Mouse (Mus musculus): ENCODE results near the gene Arhgap45. TPM values are rescaled to one million over a fixed set of nuclear protein-coding genes. Genes with fewer than 3 reads are reported as not detected.

Arhgap45 gene
- polyA plus RNA-seq, 1 experiment from 2014 or later = 4.7 TPM

- H3K27me3 ChIP-seq (replicated peaks) = peaks cover 5% of the 10 kb centered on the region; the same call in 1 of the 2 replicates
- no peak overlapping the region for H3K4me3 ChIP-seq
- H3K9me3 ChIP-seq = no peaks in the 10 kb centered on the region
- no peak overlapping the region for H3K4me2 ChIP-seq (replicated peaks)
- H3K27ac ChIP-seq = no peak overlapping the region
- H3K4me1 ChIP-seq = peaks cover 16% of the 10 kb centered on the region
- H3K9ac ChIP-seq = no peak overlapping the region
- no peak for ATAC-seq (ENCODE audit: low FRiP score, low read depth)
- 94% methylated on average over 21 of the region's 21 CpGs for WGBS
- peaks cover 66% of the 10 kb centered on the region for H3K36me3 ChIP-seq
Observed at GRCm38 (mm10) chr10:79978061-79978460, 38.4 kb upstream of the Arhgap45 start.

- Histone ChIP-seq H3K27me3 (replicated peaks) (no peaks in the 10 kb centered on the region), H3K9me3 (no peaks in the 10 kb centered on the region), H3K9ac (no peak overlapping the region), H3K4me2 (replicated peaks) (no peak overlapping the region), H3K4me3 (no peak overlapping the region), H3K27ac (no peak overlapping the region), H3K36me3 (peaks cover 58% of the 10 kb centered on the region), H3K4me1 (peaks cover 22% of the 10 kb centered on the region)
- 94% methylated on average over 22 of the region's 22 CpGs for WGBS
- ATAC-seq (ENCODE audit: low FRiP score, low read depth) = no peak
Observed at GRCm38 (mm10) chr10:79979401-79980155, 36.9 kb upstream of the Arhgap45 start.

GRCm38 (mm10) chr10:79983205-79983604 is 33.2 kb upstream of the Arhgap45 start:
- Histone ChIP-seq H3K9me3 (no peaks in the 10 kb centered on the region), H3K27me3 (replicated peaks) (peaks cover 12% of the 10 kb centered on the region), H3K36me3 (peaks cover 24% of the 10 kb centered on the region), H3K4me1 (peaks cover 36% of the 10 kb centered on the region), H3K9ac (peak overlapping the region; percentile 83), H3K27ac (no peak overlapping the region), H3K4me2 (replicated peaks) (peak overlapping the region; percentile 92), H3K4me3 (peak overlapping the region; percentile 80)
- no peak for ATAC-seq (ENCODE audit: low FRiP score, low read depth)
- 77% methylated on average over 5 of the region's 5 CpGs for WGBS

- peak overlapping the region; percentile 83 for H3K9ac ChIP-seq
- peaks cover 17% of the 10 kb centered on the region for H3K27me3 ChIP-seq (replicated peaks)
- H3K27ac ChIP-seq = peak overlapping the region; percentile 72
- peak overlapping the region; percentile 80 for H3K4me3 ChIP-seq
- WGBS = 1% methylated on average over 21 of the region's 21 CpGs
- H3K9me3 ChIP-seq = no peaks in the 10 kb centered on the region
- H3K4me2 ChIP-seq (replicated peaks) = peak overlapping the region; percentile 92
- peak; percentile 3; the same call in 1 of the 2 replicates for ATAC-seq (ENCODE audit: low FRiP score, low read depth)
- H3K4me1 ChIP-seq = peaks cover 41% of the 10 kb centered on the region
- peaks cover 19% of the 10 kb centered on the region for H3K36me3 ChIP-seq
Observed at GRCm38 (mm10) chr10:79983670-79984069, 32.8 kb upstream of the Arhgap45 start.

- Histone ChIP-seq H3K4me3 (peak within 1 kb of the TSS; percentile 80), H3K36me3 (peaks cover 13% of the 10 kb centered on the region), H3K27ac (peak within 1 kb of the TSS; percentile 72), H3K4me2 (replicated peaks) (peak within 1 kb of the TSS; percentile 92), H3K9ac (peak within 1 kb of the TSS; percentile 83), H3K9me3 (no peaks in the 10 kb centered on the region), H3K27me3 (replicated peaks) (peaks cover 23% of the 10 kb centered on the region), H3K4me1 (peaks cover 43% of the 10 kb centered on the region)
- peak; percentile 77 for ATAC-seq (ENCODE audit: low FRiP score, low read depth)
- under 1% methylated on average over 49 of the region's 49 CpGs for WGBS
Observed at GRCm38 (mm10) chr10:79984195-79984816, 32.1 kb upstream of the Arhgap45 start, which contains the start of gene Tmem259. TSS of gene Tmem259 (minus strand) at chr10:79984330.

GRCm38 (mm10) chr10:79984871-79985270 is 31.6 kb upstream of the Arhgap45 start:
- Histone ChIP-seq H3K4me2 (replicated peaks) (peak overlapping the region; percentile 92), H3K4me1 (peaks cover 45% of the 10 kb centered on the region), H3K9me3 (no peaks in the 10 kb centered on the region), H3K27me3 (replicated peaks) (peaks cover 29% of the 10 kb centered on the region), H3K27ac (peak overlapping the region; percentile 51; the same call in 1 of the 2 replicates), H3K4me3 (peak overlapping the region; percentile 80), H3K9ac (peak overlapping the region; percentile 64), H3K36me3 (peaks cover 10% of the 10 kb centered on the region)
- peak; percentile 94 for ATAC-seq (ENCODE audit: low FRiP score, low read depth)
- WGBS = under 1% methylated on average over 22 of the region's 22 CpGs

- Histone ChIP-seq H3K36me3 (peaks cover 10% of the 10 kb centered on the region), H3K4me3 (peak overlapping the region; percentile 80), H3K9ac (peak overlapping the region; percentile 64), H3K4me1 (peaks cover 46% of the 10 kb centered on the region), H3K27me3 (replicated peaks) (peaks cover 34% of the 10 kb centered on the region), H3K27ac (peak overlapping the region; percentile 69), H3K9me3 (no peaks in the 10 kb centered on the region), H3K4me2 (replicated peaks) (peak overlapping the region; percentile 92)
- ATAC-seq (ENCODE audit: low FRiP score, low read depth) = no peak
- WGBS = 5% methylated on average over 35 of the region's 35 CpGs
Observed at GRCm38 (mm10) chr10:79985334-79986231, 30.9 kb upstream of the Arhgap45 start.

GRCm38 (mm10) chr10:79986232-79986878 is 30.1 kb upstream of the Arhgap45 start:
- ATAC-seq (ENCODE audit: low FRiP score, low read depth) = no peak

GRCm38 (mm10) chr10:79986963-79987362 is 29.5 kb upstream of the Arhgap45 start:
- 0 out of 2 replicates have a peak, but pooled peaks cover 3% of the 10 kb centered on the region for H3K9me3 ChIP-seq
- ATAC-seq (ENCODE audit: low FRiP score, low read depth) = no peak
- peaks cover 40% of the 10 kb centered on the region for H3K27me3 ChIP-seq (replicated peaks)
- H3K4me1 ChIP-seq = peaks cover 38% of the 10 kb centered on the region
- H3K27ac ChIP-seq = no peak overlapping the region
- no peak overlapping the region for H3K4me3 ChIP-seq
- H3K36me3 ChIP-seq = peaks cover 6% of the 10 kb centered on the region; the same call in 1 of the 2 replicates
- no peak overlapping the region for H3K9ac ChIP-seq
- peak overlapping the region; percentile 36 for H3K4me2 ChIP-seq (replicated peaks)
- 9% methylated on average over 11 of the region's 11 CpGs for WGBS

More at GRCm38 (mm10) chr10:79986232-79986878, 30.1 kb upstream of the Arhgap45 start:
- peaks cover 43% of the 10 kb centered on the region for H3K4me1 ChIP-seq
- 0 out of 2 replicates have a peak overlapping the region, but pooled peaks have one; percentile 8 for H3K27ac ChIP-seq
- 51% methylated on average over 6 of the region's 6 CpGs for WGBS
- no peaks in the 10 kb centered on the region for H3K9me3 ChIP-seq
- H3K9ac ChIP-seq = peak overlapping the region; percentile 64; the same call in 1 of the 2 replicates
- H3K4me3 ChIP-seq = peak overlapping the region; percentile 80; the same call in 1 of the 2 replicates
- peaks cover 5% of the 10 kb centered on the region for H3K36me3 ChIP-seq
- H3K27me3 ChIP-seq (replicated peaks) = peaks cover 40% of the 10 kb centered on the region
- H3K4me2 ChIP-seq (replicated peaks) = peak overlapping the region; percentile 92

- peaks cover 40% of the 10 kb centered on the region for H3K27me3 ChIP-seq (replicated peaks)
- H3K4me3 ChIP-seq = peak overlapping the region; percentile 46
- peak overlapping the region; percentile 44; the same call in 1 of the 2 replicates for H3K9ac ChIP-seq
- H3K9me3 ChIP-seq = 0 out of 2 replicates have a peak, but pooled peaks cover 3% of the 10 kb centered on the region
- WGBS = 9% methylated on average over 27 of the region's 27 CpGs
- H3K4me1 ChIP-seq = peaks cover 31% of the 10 kb centered on the region
- H3K36me3 ChIP-seq = peaks cover 4% of the 10 kb centered on the region; the same call in 1 of the 2 replicates
- no peak overlapping the region for H3K27ac ChIP-seq
- ATAC-seq (ENCODE audit: low FRiP score, low read depth) = no peak
- peak overlapping the region; percentile 58 for H3K4me2 ChIP-seq (replicated peaks)
Observed at GRCm38 (mm10) chr10:79987771-79988505, 28.5 kb upstream of the Arhgap45 start.
